Mouse (Mus musculus): ENCODE measurements at regions not wholly inside any gene's neighbourhood (a gene's known extent, or its start where the extent isn't known, plus 50 kb on each side); places are given as distances from the start of the nearest gene placed in this dataset.

- no peaks in the 10 kb centered on the region for H3K27me3 ChIP-seq (replicated peaks; ENCODE audit: control insufficient read depth, insufficient read depth, low read length)
- no peak overlapping the region for H3K27ac ChIP-seq (ENCODE audit: insufficient read depth, low read depth, low read length)
- no peaks in the 10 kb centered on the region for H3K4me1 ChIP-seq (ENCODE audit: control insufficient read depth, insufficient read depth, low read length)
- H3K36me3 ChIP-seq (ENCODE audit: control insufficient read depth, insufficient read depth, low read length), result no peaks in the 10 kb centered on the region
- no peak for DNase-seq
- TF ChIP-seq CTCF (conservative IDR thresholded peaks at IDR 0.05; ENCODE audit: insufficient read depth, insufficient read length, low read depth, low read length), result no peak
- TF ChIP-seq POLR2A (IDR thresholded peaks at IDR 0.05; ENCODE audit: low read depth, low read length), result no peak
- no peak overlapping the region for H3K4me3 ChIP-seq (ENCODE audit: insufficient read depth, low read depth, low read length)
These were observed 448.3 kb downstream of the 1700017N19Rik start for GRCm38 (mm10) chr10:101038630-101039029.

- DNase-seq, result no peak
- WGBS, result 83% methylated on average over 1 of the region's 1 CpGs
- no peaks in the 10 kb centered on the region for H3K4me1 ChIP-seq (ENCODE audit: control insufficient read depth, insufficient read depth, low read length)
- H3K27me3 ChIP-seq (replicated peaks; ENCODE audit: control insufficient read depth, insufficient read depth, low read length), result no peaks in the 10 kb centered on the region
- TF ChIP-seq CTCF (conservative IDR thresholded peaks at IDR 0.05; ENCODE audit: insufficient read depth, insufficient read length, low read depth, low read length) (no peak), POLR2A (IDR thresholded peaks at IDR 0.05; ENCODE audit: low read depth, low read length) (no peak)
- no peak overlapping the region for H3K4me3 ChIP-seq (ENCODE audit: insufficient read depth, low read depth, low read length)
- H3K36me3 ChIP-seq (ENCODE audit: control insufficient read depth, insufficient read depth, low read length), result no peaks in the 10 kb centered on the region
- no peak overlapping the region for H3K27ac ChIP-seq (ENCODE audit: insufficient read depth, low read depth, low read length)
These were observed 448.8 kb downstream of the 1700017N19Rik start for GRCm38 (mm10) chr10:101039034-101039433.

Data from kidney, adult 2 months (tissue).